Mouse (Mus musculus): ENCODE data around the gene Arl1. TPM values are rescaled to one million over a fixed set of nuclear protein-coding genes. Genes with fewer than 3 reads are reported as not detected.

Gene Arl1
- 75.3 and 77.7 TPM in 2 replicates for polyA plus RNA-seq (2016; fragmentation: Nextera tagmentation; extraction: Ambion mirVana)

- H3K4me3 ChIP-seq: peak within 1 kb of the TSS; percentile 77
- under 1% methylated on average over 65 of the region's 65 CpGs for WGBS (ENCODE audit: insufficient replicate concordance)
- peak within 1 kb of the TSS; percentile 91 for H3K9ac ChIP-seq
- peaks cover 4% of the 10 kb centered on the region; the same call in 1 of the 2 replicates for H3K27me3 ChIP-seq (replicated peaks)
- no peaks in the 10 kb centered on the region for H3K9me3 ChIP-seq (replicated peaks)
- H3K4me1 ChIP-seq: peaks cover 15% of the 10 kb centered on the region
- peak; percentile 90 for ATAC-seq
- peak within 1 kb of the TSS; percentile 63 for H3K27ac ChIP-seq
- peak within 1 kb of the TSS; percentile 92 for H3K4me2 ChIP-seq
- peaks cover 9% of the 10 kb centered on the region; the same call in 1 of the 2 replicates for H3K36me3 ChIP-seq
Observed at GRCm38 (mm10) chr10:88730571-88731495, at the start of gene Arl1. Arl1 (plus strand) TSS chr10:88730858.

DNA sequence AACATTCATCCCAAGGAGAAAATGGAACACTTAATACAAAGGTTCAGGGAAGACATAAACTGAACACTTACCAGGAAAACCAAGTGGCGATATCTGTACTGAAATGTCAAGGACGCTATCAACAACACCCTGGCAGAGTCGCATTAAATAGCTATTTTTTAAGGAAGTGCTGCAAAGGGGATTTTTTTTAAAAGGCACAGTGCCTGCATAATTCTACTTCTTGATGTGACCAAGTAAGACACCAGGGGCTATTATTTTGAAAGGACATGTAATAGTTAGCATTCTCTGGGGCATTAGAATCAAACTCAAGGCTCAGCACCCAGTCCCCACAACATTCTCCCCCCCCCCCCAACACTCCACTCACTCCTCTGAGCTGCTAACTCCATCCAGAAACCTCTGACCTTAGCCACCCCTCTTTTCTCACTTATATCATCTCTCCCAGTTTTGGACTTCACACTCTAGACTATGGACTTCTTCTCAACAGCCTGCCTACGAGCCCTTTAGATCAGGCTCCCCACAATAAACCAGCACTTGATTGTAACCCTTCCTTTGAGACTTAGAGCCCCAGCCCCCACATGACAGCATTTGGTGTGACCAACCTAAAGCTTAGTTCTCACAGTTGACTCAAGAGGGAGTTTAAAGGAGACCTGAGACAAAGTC, 47.6 kb upstream of the Arl1 start:
- Histone ChIP-seq H3K9ac (no peak overlapping the region), H3K36me3 (no peaks in the 10 kb centered on the region), H3K4me2 (no peak overlapping the region), H3K4me1 (no peaks in the 10 kb centered on the region), H3K4me3 (no peak overlapping the region), H3K27ac (no peak overlapping the region), H3K9me3 (replicated peaks) (no peaks in the 10 kb centered on the region), H3K27me3 (replicated peaks) (no peaks in the 10 kb centered on the region)
- ATAC-seq: no peak
- 55% methylated on average over 4 of the region's 4 CpGs for WGBS (ENCODE audit: insufficient replicate concordance)

- Histone ChIP-seq H3K4me1 (no peaks in the 10 kb centered on the region), H3K4me2 (no peak within 1 kb of the TSS), H3K9ac (no peak within 1 kb of the TSS), H3K4me3 (no peak within 1 kb of the TSS), H3K27me3 (replicated peaks) (no peaks in the 10 kb centered on the region), H3K9me3 (replicated peaks) (no peaks in the 10 kb centered on the region), H3K27ac (no peak within 1 kb of the TSS), H3K36me3 (no peaks in the 10 kb centered on the region)
- WGBS (ENCODE audit: insufficient replicate concordance): 54% methylated on average over 5 of the region's 5 CpGs
- no peak for ATAC-seq
Observed at GRCm38 (mm10) chr10:88684925-88685324, 45.7 kb upstream of the Arl1 start, which contains the start of gene Spic. Spic (minus strand) TSS chr10:88685015.

DNA sequence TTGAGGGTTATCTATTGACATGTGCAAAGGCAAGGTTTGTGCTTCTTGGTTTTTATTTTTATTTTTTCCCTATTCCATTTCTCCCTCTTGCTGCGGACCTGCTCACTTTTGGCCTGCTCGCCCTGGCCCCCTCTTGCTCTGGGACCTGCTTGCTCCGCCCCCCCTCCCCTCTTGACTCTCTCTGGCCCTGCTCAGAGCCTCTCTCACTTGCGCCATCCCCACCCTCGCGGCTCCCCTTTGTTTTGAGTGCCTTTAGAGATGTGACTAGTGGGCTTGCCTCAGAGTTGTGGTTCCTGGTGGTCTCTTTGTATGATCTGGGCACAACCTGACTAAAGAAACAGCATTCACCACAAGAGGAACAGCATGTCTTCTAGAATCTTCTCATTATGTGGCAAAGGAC, 29.7 kb upstream of the Arl1 start:
- H3K4me1 ChIP-seq: no peaks in the 10 kb centered on the region
- WGBS (ENCODE audit: insufficient replicate concordance): 60% methylated on average over 6 of the region's 6 CpGs
- H3K9ac ChIP-seq: no peak overlapping the region
- H3K9me3 ChIP-seq (replicated peaks): 0 out of 2 replicates have a peak, but pooled peaks cover 6% of the 10 kb centered on the region
- H3K4me2 ChIP-seq: no peak overlapping the region
- H3K36me3 ChIP-seq: no peaks in the 10 kb centered on the region
- H3K27me3 ChIP-seq (replicated peaks): no peaks in the 10 kb centered on the region
- no peak for ATAC-seq
- no peak overlapping the region for H3K27ac ChIP-seq
- no peak overlapping the region for H3K4me3 ChIP-seq

- Histone ChIP-seq H3K27me3 (replicated peaks) (no peaks in the 10 kb centered on the region), H3K9ac (no peak overlapping the region), H3K36me3 (no peaks in the 10 kb centered on the region), H3K9me3 (replicated peaks) (0 out of 2 replicates have a peak, but pooled peaks cover 5% of the 10 kb centered on the region), H3K4me2 (no peak overlapping the region), H3K4me3 (no peak overlapping the region), H3K4me1 (no peaks in the 10 kb centered on the region), H3K27ac (no peak overlapping the region)
- no peak for ATAC-seq
- 38% methylated on average over 10 of the region's 10 CpGs for WGBS (ENCODE audit: insufficient replicate concordance)
Observed at GRCm38 (mm10) chr10:88708671-88709523, 21.8 kb upstream of the Arl1 start.

- no peak overlapping the region for H3K4me3 ChIP-seq
- WGBS (ENCODE audit: insufficient replicate concordance): 36% methylated on average over 6 of the region's 6 CpGs
- no peaks in the 10 kb centered on the region for H3K27me3 ChIP-seq (replicated peaks)
- H3K9ac ChIP-seq: no peak overlapping the region
- no peaks in the 10 kb centered on the region for H3K36me3 ChIP-seq
- no peak overlapping the region for H3K27ac ChIP-seq
- ATAC-seq: no peak
- H3K4me1 ChIP-seq: no peaks in the 10 kb centered on the region
- H3K9me3 ChIP-seq (replicated peaks): no peaks in the 10 kb centered on the region
- no peak overlapping the region for H3K4me2 ChIP-seq
Observed at GRCm38 (mm10) chr10:88712359-88712758, 18.3 kb upstream of the Arl1 start.

DNA sequence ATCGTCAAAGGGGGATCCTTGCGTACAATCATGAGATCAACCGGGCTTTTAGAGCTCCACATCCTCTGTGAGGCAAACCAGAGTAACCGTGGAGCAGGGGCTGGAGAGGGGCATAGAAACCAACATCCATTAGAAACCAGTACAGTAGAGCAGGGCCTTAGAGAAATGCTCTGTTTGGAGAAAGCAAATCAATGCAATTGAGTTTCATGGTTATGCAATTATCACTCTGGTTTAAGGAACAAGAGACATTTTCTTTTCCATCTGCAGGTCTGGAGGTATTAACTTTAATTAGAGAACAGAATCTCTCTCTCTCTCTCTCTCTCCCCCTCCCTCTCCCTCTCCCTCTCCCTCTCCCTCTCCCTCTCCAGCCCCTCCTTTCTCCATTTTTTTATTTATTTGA, 15.9 kb upstream of the Arl1 start:
- Histone ChIP-seq H3K27me3 (replicated peaks) (no peaks in the 10 kb centered on the region), H3K4me3 (no peak overlapping the region), H3K4me1 (no peaks in the 10 kb centered on the region), H3K36me3 (no peaks in the 10 kb centered on the region), H3K9me3 (replicated peaks) (no peaks in the 10 kb centered on the region), H3K4me2 (no peak overlapping the region), H3K27ac (no peak overlapping the region), H3K9ac (no peak overlapping the region)
- WGBS (ENCODE audit: insufficient replicate concordance): 75% methylated on average over 4 of the region's 4 CpGs
- ATAC-seq: no peak

DNA sequence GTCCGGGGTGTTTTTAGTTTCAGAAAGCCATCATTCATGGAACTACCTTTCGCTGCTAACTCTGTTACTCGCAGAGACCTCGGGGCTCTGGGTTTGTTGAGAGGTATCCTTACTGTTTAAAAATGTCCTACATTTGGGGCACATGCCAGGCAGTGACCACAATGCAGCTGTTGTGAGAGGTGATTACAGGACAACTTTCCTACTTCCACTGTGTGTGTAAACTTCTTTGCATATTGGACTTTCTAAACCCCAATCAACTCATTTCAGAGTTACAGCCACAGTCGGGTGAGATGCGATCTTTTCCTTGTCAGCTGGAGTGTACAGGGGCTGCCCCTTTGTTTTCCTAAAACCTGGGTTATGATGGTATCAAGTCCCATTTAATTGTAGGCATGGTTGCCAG, 15.0 kb upstream of the Arl1 start:
- Histone ChIP-seq H3K9ac (no peak overlapping the region), H3K4me2 (no peak overlapping the region), H3K4me1 (no peaks in the 10 kb centered on the region), H3K36me3 (no peaks in the 10 kb centered on the region), H3K27me3 (replicated peaks) (no peaks in the 10 kb centered on the region), H3K4me3 (no peak overlapping the region), H3K27ac (no peak overlapping the region), H3K9me3 (replicated peaks) (no peaks in the 10 kb centered on the region)
- ATAC-seq: no peak
- 79% methylated on average over 6 of the region's 6 CpGs for WGBS (ENCODE audit: insufficient replicate concordance)

GRCm38 (mm10) chr10:88716986-88717755, 13.5 kb upstream of the Arl1 start:
- no peak for ATAC-seq
- no peak overlapping the region for H3K4me2 ChIP-seq
- no peak overlapping the region for H3K4me3 ChIP-seq
- no peak overlapping the region for H3K9ac ChIP-seq
- 37% methylated on average over 13 of the region's 13 CpGs for WGBS (ENCODE audit: insufficient replicate concordance)
- H3K4me1 ChIP-seq: no peaks in the 10 kb centered on the region
- no peaks in the 10 kb centered on the region for H3K9me3 ChIP-seq (replicated peaks)
- H3K27ac ChIP-seq: no peak overlapping the region
- no peaks in the 10 kb centered on the region for H3K36me3 ChIP-seq
- no peaks in the 10 kb centered on the region for H3K27me3 ChIP-seq (replicated peaks)

GRCm38 (mm10) chr10:88717756-88718025, 13.0 kb upstream of the Arl1 start:
- H3K4me3 ChIP-seq: no peak overlapping the region
- H3K36me3 ChIP-seq: no peaks in the 10 kb centered on the region
- no peak overlapping the region for H3K9ac ChIP-seq
- no peaks in the 10 kb centered on the region for H3K4me1 ChIP-seq
- no peaks in the 10 kb centered on the region for H3K27me3 ChIP-seq (replicated peaks)
- H3K4me2 ChIP-seq: no peak overlapping the region
- WGBS (ENCODE audit: insufficient replicate concordance): 40% methylated on average over 2 of the region's 2 CpGs
- ATAC-seq: no peak
- no peaks in the 10 kb centered on the region for H3K9me3 ChIP-seq (replicated peaks)
- H3K27ac ChIP-seq: no peak overlapping the region

- 51% methylated on average over 1 of the region's 1 CpGs for whole genome bisulfite sequencing (ENCODE audit: insufficient replicate concordance)
- H3K9ac ChIP-seq: no peak overlapping the region
Observed at GRCm38 (mm10) chr10:88719618-88720017, 11.0 kb upstream of the Arl1 start.

More at GRCm38 (mm10) chr10:88719618-88720017, 11.0 kb upstream of the Arl1 start:
- no peaks in the 10 kb centered on the region for H3K36me3 ChIP-seq
- no peak overlapping the region for H3K27ac ChIP-seq
- no peaks in the 10 kb centered on the region for H3K9me3 ChIP-seq (replicated peaks)
- H3K4me1 ChIP-seq: no peaks in the 10 kb centered on the region
- no peak overlapping the region for H3K4me3 ChIP-seq
- no peaks in the 10 kb centered on the region; the same call in 1 of the 2 replicates for H3K27me3 ChIP-seq (replicated peaks)
- ATAC-seq: no peak
- H3K4me2 ChIP-seq: no peak overlapping the region

All from liver, embryonic 12.5 days (tissue).